Mouse (Mus musculus): ENCODE data around the gene Ttc7b. TPM values are rescaled to one million over a fixed set of nuclear protein-coding genes. Genes with fewer than 3 reads are reported as not detected.

Gene Ttc7b
- total RNA-seq, 2 experiments from 2014 or later = 13.3 to 24.3 TPM

GRCm38 (mm10) chr12:100527241-100527640 lies 6.6 kb upstream of the Ttc7b start:
- no peak for ATAC-seq (replicated peaks; ENCODE audit: poor library complexity)

- ATAC-seq (replicated peaks; ENCODE audit: poor library complexity) = no peak
These were observed 5.3 kb upstream of the Ttc7b start for GRCm38 (mm10) chr12:100525939-100526338.

GRCm38 (mm10) chr12:100520077-100520793 lies 391 bp downstream of the Ttc7b start:
- peak; percentile 44 for ATAC-seq (replicated peaks; ENCODE audit: poor library complexity)

- no peak for ATAC-seq (replicated peaks; ENCODE audit: poor library complexity)
These were observed 946 bp downstream of the Ttc7b start for GRCm38 (mm10) chr12:100519684-100520076.

- no peak for ATAC-seq (replicated peaks; ENCODE audit: poor library complexity)
These were observed 3.3 kb downstream of the Ttc7b start for GRCm38 (mm10) chr12:100517371-100517770.

GRCm38 (mm10) chr12:100516161-100516838 lies 4.3 kb downstream of the Ttc7b start:
- ATAC-seq (replicated peaks; ENCODE audit: poor library complexity) = no peak

GRCm38 (mm10) chr12:100515493-100515892 lies 5.1 kb downstream of the Ttc7b start:
- no peak for ATAC-seq (replicated peaks; ENCODE audit: poor library complexity)

- no peak for ATAC-seq (replicated peaks; ENCODE audit: poor library complexity)
These were observed 6.0 kb downstream of the Ttc7b start for GRCm38 (mm10) chr12:100514611-100515010.

- no peak for ATAC-seq (replicated peaks; ENCODE audit: poor library complexity)
These were observed 7.5 kb downstream of the Ttc7b start for GRCm38 (mm10) chr12:100513131-100513530.

- no peak for ATAC-seq (replicated peaks; ENCODE audit: poor library complexity)
These were observed 8.0 kb downstream of the Ttc7b start for GRCm38 (mm10) chr12:100512641-100513040.

GRCm38 (mm10) chr12:100509615-100510282 lies 10.9 kb downstream of the Ttc7b start:
- ATAC-seq (replicated peaks; ENCODE audit: poor library complexity) = no peak

- peak; percentile 46 for ATAC-seq (replicated peaks; ENCODE audit: poor library complexity)
These were observed 12.0 kb downstream of the Ttc7b start for GRCm38 (mm10) chr12:100508668-100509067.

- peak; percentile 87 for ATAC-seq (replicated peaks; ENCODE audit: poor library complexity)
These were observed 15.1 kb downstream of the Ttc7b start for GRCm38 (mm10) chr12:100505484-100505883.

- ATAC-seq (replicated peaks; ENCODE audit: poor library complexity) = no peak
These were observed 16.0 kb downstream of the Ttc7b start for GRCm38 (mm10) chr12:100504585-100504984.

GRCm38 (mm10) chr12:100503659-100504058 lies 17.0 kb downstream of the Ttc7b start:
- ATAC-seq (replicated peaks; ENCODE audit: poor library complexity) = no peak

- ATAC-seq (replicated peaks; ENCODE audit: poor library complexity) = no peak
These were observed 18.1 kb downstream of the Ttc7b start for GRCm38 (mm10) chr12:100502544-100502943.

GRCm38 (mm10) chr12:100501261-100501660 lies 19.4 kb downstream of the Ttc7b start:
- ATAC-seq (replicated peaks; ENCODE audit: poor library complexity) = peak; percentile 55

- peak; percentile 72 for ATAC-seq (replicated peaks; ENCODE audit: poor library complexity)
These were observed 21.2 kb downstream of the Ttc7b start for GRCm38 (mm10) chr12:100499469-100499868.

GRCm38 (mm10) chr12:100498006-100498405 lies 22.6 kb downstream of the Ttc7b start:
- ATAC-seq (replicated peaks; ENCODE audit: poor library complexity) = no peak

GRCm38 (mm10) chr12:100495083-100495482 lies 25.5 kb downstream of the Ttc7b start:
- no peak for ATAC-seq (replicated peaks; ENCODE audit: poor library complexity)

- no peak for ATAC-seq (replicated peaks; ENCODE audit: poor library complexity)
These were observed 27.4 kb downstream of the Ttc7b start for GRCm38 (mm10) chr12:100493211-100493610.

GRCm38 (mm10) chr12:100492676-100493075 lies 27.9 kb downstream of the Ttc7b start:
- ATAC-seq (replicated peaks; ENCODE audit: poor library complexity) = peak; percentile 71

Measured in megakaryocyte progenitor cell, adult 5-6 weeks (primary cell).